Mouse (Mus musculus): ENCODE results near the gene Gfra1. TPM values are rescaled to one million over a fixed set of nuclear protein-coding genes. Genes with fewer than 3 reads are reported as not detected.

Gfra1 gene
- polyA plus RNA-seq, 1 experiment, result 68.1 TPM

Other genes starting within 250 kb of the Gfra1 start
- not detected in 2 replicates for gene Ccdc172, start 56.1 kb upstream of the Gfra1 start, polyA plus RNA-seq (2012; rRNA removed)
- 0.13 and 2.5 TPM in 2 replicates for gene Pnlip, start 196.6 kb upstream of the Gfra1 start, polyA plus RNA-seq (2012; rRNA removed)